Mouse (Mus musculus) left cerebral cortex, postnatal 14 days (tissue): ENCODE results near the gene Sgsh. TPM values are rescaled to one million over a fixed set of nuclear protein-coding genes. Genes with fewer than 3 reads are reported as not detected.

Experiments
- DNase-seq, 2 experiments: peaks; one replicate each; pipeline ENCODE4 v3.0.0; 2021 to 2022; ENCODE audit warnings: low spot score in 2 of 2, mixed read lengths in 1 of 2
- intact Hi-C: fragments of 180-260 bp; cut with DNase I; formaldehyde crosslinking; loops from one replicate; pipeline ENCODE4 v1.15.1; 2025
- microRNA-seq, 2 experiments: library from miRNA; unstranded; fragments of <30 nt; microRNA quantifications; one replicate each; pipeline ENCODE4 v1.2.0; 2022
- total RNA-seq, 2 experiments: library from RNA; stranded (reverse); gene quantifications; 2 replicates each; pipeline ENCODE4 v1.2.3; 2021

Sgsh gene
- total RNA-seq, 2 experiments from 2014 or later: 3.5 to 4.3 TPM

GRCm38 (mm10) chr11:119322521-119322920 is 32.8 kb downstream of the Sgsh start:
- intact Hi-C loops: no loop called here
- DNase-seq: no peak

- intact Hi-C loops: no loop called here
- DNase-seq: no peak
These were observed 38.6 kb downstream of the Sgsh start for GRCm38 (mm10) chr11:119316720-119317119.

GRCm38 (mm10) chr11:119314252-119314936 is 40.9 kb downstream of the Sgsh start:
- intact Hi-C loops: no loop called here
- DNase-seq: no peak

- intact Hi-C loops: no loop called here
These were observed 44.7 kb downstream of the Sgsh start for GRCm38 (mm10) chr11:119310621-119311020.

GRCm38 (mm10) chr11:119307916-119308315 is 47.4 kb downstream of the Sgsh start:
- no peak for DNase-seq
- intact Hi-C loops: no loop called here

More at GRCm38 (mm10) chr11:119310621-119311020, 44.7 kb downstream of the Sgsh start:
- DNase-seq: no peak

GRCm38 (mm10) chr11:119307658-119307867 is 47.8 kb downstream of the Sgsh start, which contains the start of gene Card14:
TSS of gene Card14 (plus strand) at chr11:119307768.
- intact Hi-C loops: no loop called here
- no peak for DNase-seq

- intact Hi-C loops: no loop called here
- no peak for DNase-seq
These were observed 48.3 kb downstream of the Sgsh start for GRCm38 (mm10) chr11:119306762-119307657.

- intact Hi-C loops: loop anchor here (5.0 kb wide), 1 partner anchor 57 kb away; no protein-coding TSS in a partner anchor
- peak in 1 of 2 experiments; percentile 52 for DNase-seq
These were observed 50.2 kb downstream of the Sgsh start for GRCm38 (mm10) chr11:119304904-119305712.

- intact Hi-C loops: loop anchor here (2.0 to 5.0 kb wide), 2 partner anchors 61 to 190 kb away; partner anchors contain the start of gene Endov
- DNase-seq: no peak
These were observed 54.4 kb downstream of the Sgsh start for GRCm38 (mm10) chr11:119300986-119301385.

GRCm38 (mm10) chr11:119300246-119300935 is 54.9 kb downstream of the Sgsh start:
- DNase-seq: no peak
- intact Hi-C loops: loop anchor here (2.0 to 5.0 kb wide), 2 partner anchors 62 to 190 kb away; partner anchors contain the start of gene Endov

- intact Hi-C loops: loop anchor here (2.0 to 5.0 kb wide), 2 partner anchors 63 to 191 kb away; partner anchors contain the start of gene Endov
- peak; percentile 93 to 97 for DNase-seq
These were observed 55.7 kb downstream of the Sgsh start, which contains the start of gene Eif4a3 for GRCm38 (mm10) chr11:119299391-119300245. TSS of gene Eif4a3 (minus strand) at chr11:119300089.

- no peak for DNase-seq
- intact Hi-C loops: no loop called here
These were observed 56.4 kb downstream of the Sgsh start for GRCm38 (mm10) chr11:119298917-119299316.

GRCm38 (mm10) chr11:119297996-119298395 is 57.3 kb downstream of the Sgsh start:
- intact Hi-C loops: no loop called here
- no peak for DNase-seq

Small RNA genes within 50 kb of the gene (microRNA-seq; reads per million reads assigned to microRNA genes)
- gene Mir1932: 0 reads per million in 2 experiments

Other genes with a start within 250 kb of the Sgsh start
- 10 to 100 TPM; 51.3 to 56.4 TPM for gene Tbc1d16, start 127.0 kb downstream of the Sgsh start, total RNA-seq
- gene Ccdc40, start 127.0 kb downstream of the Sgsh start, total RNA-seq: 1 to 10 TPM; 1.1 to 1.8 TPM
- gene Gaa, start 87.6 kb downstream of the Sgsh start, total RNA-seq: 100 to 1,000 TPM; 142 to 157 TPM
- gene Eif4a3, start 55.4 kb downstream of the Sgsh start, total RNA-seq: 10 to 100 TPM; 84.6 to 92.1 TPM
- under 1 TPM; 0.31 to 0.42 TPM for gene Card14, start 47.8 kb downstream of the Sgsh start, total RNA-seq
- gene Slc26a11, start within 50 bp of the Sgsh start, total RNA-seq: 1 to 10 TPM; 3.5 to 5.4 TPM
- gene Rnf213, start 37.6 kb upstream of the Sgsh start, total RNA-seq: 1 to 10 TPM; 2.8 TPM
- gene Endov, start 135.8 kb upstream of the Sgsh start, total RNA-seq: 10 to 100 TPM; 23.9 to 27.1 TPM
- gene Nptx1, start 192.2 kb upstream of the Sgsh start, total RNA-seq: 100 to 1,000 TPM; 112 to 122 TPM
- gene Rptor, start 247.4 kb upstream of the Sgsh start, total RNA-seq: 10 to 100 TPM; 52.8 to 56.2 TPM